Mouse (Mus musculus): Measurements from ENCODE around the gene Gbf1.
A peak's percentile ranks its signal among the peaks of the same experiment; 100 is the strongest.

Gene Gbf1

GRCm38 (mm10) chr19:46314872-46315742 lies 162.8 kb downstream of the Gbf1 start:
- peak; percentile 58 to 63 for DNase-seq (ENCODE audit: low spot score in 2 of 2)

DNA sequence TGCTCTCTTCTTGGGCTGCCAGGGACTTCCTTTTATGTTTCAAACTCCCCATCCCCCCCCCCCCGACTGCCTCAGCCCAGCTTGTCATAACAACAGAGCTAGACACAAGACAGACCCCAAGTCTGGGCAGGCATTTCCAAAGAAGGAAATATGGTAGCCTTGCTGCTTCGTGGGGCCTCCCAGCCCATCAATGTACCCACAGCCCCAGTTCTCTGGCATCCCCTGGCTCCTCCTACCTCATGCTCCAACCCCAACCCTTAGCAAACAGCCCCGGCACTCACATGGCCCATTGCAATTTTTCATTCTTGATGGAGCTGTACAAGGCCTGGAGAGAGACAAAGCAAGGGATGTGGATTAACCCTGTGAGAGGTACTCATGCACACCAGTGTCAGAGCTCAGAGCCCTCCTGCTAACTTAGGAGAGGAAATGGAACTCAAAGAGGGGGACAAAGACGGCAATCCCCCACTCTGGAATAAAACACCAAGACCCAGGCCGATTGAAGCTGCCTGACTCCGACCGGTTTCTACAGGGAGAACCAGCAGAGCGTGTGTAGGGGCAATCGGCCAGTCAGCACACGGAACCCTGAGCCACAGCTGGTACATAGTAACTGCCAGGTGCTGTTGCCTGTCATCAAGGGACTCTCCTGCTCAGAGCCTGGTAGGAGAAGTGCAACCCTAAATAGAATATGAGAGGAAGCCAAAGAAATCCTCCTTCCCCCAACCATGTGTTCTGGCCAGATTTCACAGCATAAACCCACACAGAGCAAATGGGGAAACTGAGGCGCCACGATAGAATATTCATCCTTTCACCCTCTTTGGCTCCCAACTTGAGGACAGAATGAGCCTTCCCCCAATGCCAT lies 163.7 kb downstream of the Gbf1 start:
- peak in 1 of 2 experiments; percentile 1 for DNase-seq (ENCODE audit: low spot score in 2 of 2)

- DNase-seq (ENCODE audit: low spot score in 2 of 2) = peak in 1 of 2 experiments; percentile 5
Measured at GRCm38 (mm10) chr19:46316846-46317545, 164.7 kb downstream of the Gbf1 start.

GRCm38 (mm10) chr19:46317546-46317885 lies 165.2 kb downstream of the Gbf1 start:
- DNase-seq (ENCODE audit: low spot score in 2 of 2) = no peak

GRCm38 (mm10) chr19:46318031-46318471 lies 165.7 kb downstream of the Gbf1 start:
- no peak for DNase-seq (ENCODE audit: low spot score in 2 of 2)

DNA sequence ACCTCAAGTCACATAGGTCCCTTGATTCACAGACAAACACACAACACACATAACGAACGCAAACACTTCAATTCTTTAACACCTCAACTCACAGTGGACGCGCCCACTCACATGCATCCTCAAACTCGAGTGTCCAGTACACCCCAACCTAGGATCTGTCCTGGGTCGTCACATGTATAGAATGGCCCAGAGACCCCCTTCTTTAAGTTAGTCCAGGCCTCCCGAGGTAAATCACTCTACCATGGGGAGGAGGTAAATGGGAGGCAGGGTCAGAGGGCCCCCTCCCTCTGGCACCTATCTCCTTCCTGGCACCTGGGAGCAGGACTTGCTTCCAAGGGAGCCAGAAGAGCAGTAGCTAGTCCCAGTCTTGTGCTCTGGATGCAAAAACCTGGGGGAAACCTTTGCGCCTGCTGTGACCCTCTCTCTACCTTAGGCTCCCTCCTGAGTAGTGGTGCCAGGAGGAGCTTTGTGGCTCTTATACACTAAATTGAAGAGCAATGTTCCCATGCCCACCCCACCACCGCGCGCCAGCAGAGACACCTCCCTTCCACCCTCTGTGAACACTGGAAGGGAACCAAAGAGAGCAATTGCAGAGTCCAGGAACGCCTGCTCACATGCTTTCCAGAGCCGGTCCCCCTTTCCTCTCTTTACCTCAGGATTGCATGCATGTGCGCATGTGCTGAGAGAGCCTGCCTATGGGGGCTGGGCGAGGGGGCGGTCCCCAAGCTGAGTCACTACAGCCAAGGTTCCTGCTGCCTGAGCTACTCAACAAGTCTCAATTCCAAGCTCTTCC lies 166.5 kb downstream of the Gbf1 start:
- DNase-seq (ENCODE audit: low spot score in 2 of 2) = no peak

- DNase-seq (ENCODE audit: low spot score in 2 of 2) = no peak
Measured at GRCm38 (mm10) chr19:46320076-46320785, 167.9 kb downstream of the Gbf1 start.

DNA sequence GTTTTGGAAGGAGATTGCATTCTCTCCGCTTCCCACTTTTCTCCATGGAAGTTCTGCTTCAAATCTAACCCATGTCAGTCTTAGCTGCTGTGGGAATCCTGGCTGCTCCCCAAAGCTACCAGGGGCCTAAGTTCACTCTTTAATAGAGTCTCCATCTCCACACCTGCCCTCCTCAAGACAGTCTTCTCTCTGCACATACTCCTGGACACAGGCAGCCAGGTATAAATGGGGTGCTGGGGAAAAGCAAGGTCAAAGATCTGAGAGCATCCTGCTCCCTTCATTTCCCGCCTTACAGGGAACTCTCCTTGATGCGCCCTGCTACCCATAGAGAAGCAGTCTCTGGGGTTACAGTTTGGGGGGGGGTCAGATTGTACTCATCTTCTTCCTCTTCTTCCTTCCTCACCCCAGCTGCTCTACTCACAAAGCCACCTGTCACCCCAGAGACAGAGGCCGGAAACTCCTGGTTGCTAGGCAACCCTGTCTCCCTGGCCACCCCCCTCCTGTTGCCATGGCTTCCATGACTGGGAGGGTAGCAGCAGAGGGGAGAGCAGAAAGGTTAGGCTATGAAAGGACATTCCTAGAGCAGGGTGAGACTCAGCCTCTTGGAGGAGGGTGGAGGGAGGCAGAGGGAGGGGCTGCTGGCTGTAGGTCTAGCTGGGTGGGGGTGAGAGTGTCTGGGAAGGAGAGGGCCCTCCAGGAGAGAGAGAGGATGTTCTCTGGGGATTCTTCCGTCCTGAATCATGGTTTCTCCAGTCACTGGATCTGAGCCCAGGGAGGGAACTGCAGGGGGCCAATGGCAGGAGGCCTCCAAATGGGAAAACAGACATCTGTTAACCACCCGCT lies 169.0 kb downstream of the Gbf1 start:
- no peak for DNase-seq (ENCODE audit: low spot score in 2 of 2)

DNA sequence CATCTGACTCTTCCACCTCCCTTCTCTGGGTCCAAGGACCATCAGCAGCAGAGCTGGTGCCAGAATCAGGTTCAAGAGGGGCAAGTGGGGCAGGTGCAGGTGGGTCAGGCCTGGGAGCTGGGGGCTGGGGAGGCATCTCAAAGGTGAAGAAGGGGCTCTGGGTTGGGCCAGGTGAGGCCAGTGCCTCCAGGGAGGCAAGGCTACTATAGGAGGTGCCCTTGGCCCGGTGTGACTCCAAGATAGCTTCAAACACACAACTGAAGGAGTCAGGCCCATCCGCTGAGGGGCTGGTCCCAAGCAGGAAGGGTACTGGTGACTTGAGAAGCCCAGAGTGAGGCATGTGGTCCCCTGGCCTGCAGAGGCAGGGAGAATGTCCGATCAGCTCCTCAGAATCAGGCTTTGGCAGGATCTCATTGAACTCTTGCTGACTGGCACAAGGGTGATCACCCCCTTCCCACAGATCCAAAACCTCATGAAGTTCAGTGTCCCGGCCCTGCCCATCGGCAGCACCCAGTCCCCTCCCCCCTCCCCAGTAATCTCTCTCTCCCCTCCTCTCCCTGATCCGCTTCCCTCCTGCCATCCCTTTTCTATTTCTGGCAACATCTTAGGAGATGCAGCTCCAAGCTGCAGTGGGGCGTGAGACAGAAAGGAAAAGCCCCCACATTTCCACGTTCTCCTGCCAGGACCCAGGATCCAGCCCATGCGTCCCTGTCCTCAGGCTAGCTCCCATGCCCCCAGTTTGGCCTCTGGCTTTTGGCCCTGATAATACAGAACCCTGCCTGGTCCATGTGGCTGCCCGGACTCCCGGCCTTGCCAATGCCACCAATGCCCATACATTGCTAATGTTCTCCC lies 170.1 kb downstream of the Gbf1 start:
- no peak for DNase-seq (ENCODE audit: low spot score in 2 of 2)

- DNase-seq (ENCODE audit: low spot score in 2 of 2) = no peak
Measured at GRCm38 (mm10) chr19:46322996-46323572, 170.8 kb downstream of the Gbf1 start.

- no peak for DNase-seq (ENCODE audit: low spot score in 2 of 2)
Measured at GRCm38 (mm10) chr19:46323716-46324115, 171.4 kb downstream of the Gbf1 start.

GRCm38 (mm10) chr19:46324366-46324765 lies 172.1 kb downstream of the Gbf1 start:
- no peak for DNase-seq (ENCODE audit: low spot score in 2 of 2)

DNA sequence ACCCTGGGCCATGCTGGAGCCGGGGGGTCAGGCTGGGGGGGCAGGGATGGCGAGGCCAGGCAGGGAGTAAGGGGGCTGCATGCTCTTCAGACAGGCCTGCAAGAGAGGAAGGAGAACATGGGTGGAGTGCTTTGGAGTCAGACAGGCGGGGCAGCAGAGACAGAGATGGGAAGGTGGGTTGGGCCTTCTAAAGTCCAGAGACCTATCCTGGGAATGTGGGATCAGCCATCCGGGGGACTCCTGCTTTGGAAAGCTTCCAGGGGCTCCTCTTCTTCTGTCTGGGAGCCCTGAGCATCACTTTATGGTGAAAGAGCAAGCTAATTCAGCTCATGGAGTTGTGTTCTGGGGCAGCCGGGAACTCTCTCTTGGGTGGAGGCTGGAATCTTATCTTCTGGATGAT lies 172.6 kb downstream of the Gbf1 start:
- no peak for DNase-seq (ENCODE audit: low spot score in 2 of 2)

- no peak for DNase-seq (ENCODE audit: low spot score in 2 of 2)
Measured at GRCm38 (mm10) chr19:46326019-46326755, 173.9 kb downstream of the Gbf1 start.

GRCm38 (mm10) chr19:46326756-46327305 lies 174.5 kb downstream of the Gbf1 start, which contains the start of gene Psd:
TSS of gene Psd (minus strand) at chr19:46327156.
- DNase-seq (ENCODE audit: low spot score in 2 of 2) = peak in 1 of 2 experiments; percentile 44

DNA sequence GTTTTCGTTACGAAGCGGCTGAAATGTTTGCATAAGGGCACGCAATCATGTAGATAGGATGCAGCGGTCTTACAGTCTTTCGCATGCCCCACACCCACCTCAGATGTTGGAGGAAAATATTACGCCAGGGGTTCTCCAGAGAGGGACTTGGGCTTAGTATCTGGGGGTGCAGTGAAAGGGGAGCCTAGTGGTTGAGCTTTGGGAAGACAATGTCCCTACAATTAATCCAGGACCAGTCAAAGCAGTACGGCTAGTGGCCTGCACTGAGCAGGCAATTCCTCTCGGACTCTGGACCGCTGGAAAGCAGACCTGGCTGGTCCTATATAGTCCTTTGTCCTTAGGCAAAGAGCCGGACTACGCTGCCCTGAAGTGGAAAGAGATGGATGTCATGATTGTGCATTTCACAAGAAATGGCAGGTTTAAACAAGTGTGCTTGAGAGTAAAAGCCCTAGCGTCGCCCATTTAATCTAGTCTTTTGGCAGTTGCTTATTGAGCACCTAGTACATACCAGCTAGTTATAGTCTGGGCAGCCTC lies 175.3 kb downstream of the Gbf1 start:
- no peak for DNase-seq (ENCODE audit: low spot score in 2 of 2)
